Mouse (Mus musculus) bone marrow macrophage, adult 2 months (primary cell): ENCODE measurements around the gene Dalrd3. TPM values are rescaled to one million over a fixed set of nuclear protein-coding genes. Genes with fewer than 3 reads are reported as not detected.

ENCODE experiments used
- H3K27ac ChIP-seq: 2 replicates; pipeline ENCODE4 v1.5.1; 2012; ENCODE audit warnings: low read depth, low read length; ENCODE audit not compliant: insufficient read depth
- H3K4me1 ChIP-seq: 2 replicates; pipeline ENCODE4 v1.6.1; 2012; ENCODE audit warnings: low read length; ENCODE audit not compliant: control insufficient read depth, insufficient read depth
- H3K4me3 ChIP-seq: 2 replicates; pipeline ENCODE4 v1.5.1; 2012; ENCODE audit warnings: mild to moderate bottlenecking, low read length, moderate library complexity; ENCODE audit not compliant: insufficient read depth
- CTCF ChIP-seq: IDR thresholded peaks from 2 replicates; pipeline ENCODE4 v1.5.1; 2012; ENCODE audit warnings: low read depth, mild to moderate bottlenecking, low read length, moderate library complexity
- POLR2A ChIP-seq: IDR thresholded peaks from 2 replicates; pipeline ENCODE4 v1.6.1; 2012; ENCODE audit warnings: mild to moderate bottlenecking, low read depth, low read length, borderline replicate concordance
- polyA plus RNA-seq: library from polyadenylated mRNA; stranded (reverse); fragments of >200 nt; gene quantifications from 2 replicates; pipeline ENCODE4 v1.2.4, GENCODE M21; 2012; ENCODE audit not compliant: missing spikeins, insufficient read depth, insufficient read length

Gene Dalrd3
- polyA plus RNA-seq, 1 experiment, result 44.7 TPM

DNA sequence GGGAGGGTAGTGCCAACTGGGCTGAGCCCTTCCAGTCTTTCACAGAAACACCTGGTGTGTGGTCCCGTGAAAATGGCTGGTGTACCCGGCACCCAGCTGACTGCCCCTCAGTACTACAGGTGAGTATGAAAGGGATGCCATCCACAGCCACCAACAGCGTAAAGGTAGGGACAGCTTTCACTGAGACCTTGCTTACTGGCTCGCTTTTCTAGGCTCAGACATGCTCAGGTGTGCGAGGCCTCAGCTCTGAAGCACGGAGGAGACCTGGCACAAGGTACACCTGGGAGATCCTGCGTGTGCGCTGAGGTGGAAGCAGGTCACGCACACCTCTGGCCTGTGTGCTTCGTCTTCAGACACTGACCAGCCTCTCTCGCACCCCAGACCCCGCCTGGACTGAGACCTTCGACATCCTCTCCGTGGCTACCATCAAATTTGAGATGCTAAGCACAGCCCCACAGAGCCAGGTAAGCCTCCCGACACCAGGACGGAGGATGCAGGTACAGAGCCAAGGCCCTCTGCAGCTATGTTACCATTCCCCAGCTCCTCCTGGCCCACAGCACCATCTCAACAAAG is 1.8 kb downstream of the Dalrd3 start:
- TF ChIP-seq CTCF, result no peak
- no peak for TF ChIP-seq POLR2A
- peaks cover 10% of the 10 kb centered on the region for H3K4me1 ChIP-seq
- H3K4me3 ChIP-seq, result no peak overlapping the region
- no peak overlapping the region for H3K27ac ChIP-seq

DNA sequence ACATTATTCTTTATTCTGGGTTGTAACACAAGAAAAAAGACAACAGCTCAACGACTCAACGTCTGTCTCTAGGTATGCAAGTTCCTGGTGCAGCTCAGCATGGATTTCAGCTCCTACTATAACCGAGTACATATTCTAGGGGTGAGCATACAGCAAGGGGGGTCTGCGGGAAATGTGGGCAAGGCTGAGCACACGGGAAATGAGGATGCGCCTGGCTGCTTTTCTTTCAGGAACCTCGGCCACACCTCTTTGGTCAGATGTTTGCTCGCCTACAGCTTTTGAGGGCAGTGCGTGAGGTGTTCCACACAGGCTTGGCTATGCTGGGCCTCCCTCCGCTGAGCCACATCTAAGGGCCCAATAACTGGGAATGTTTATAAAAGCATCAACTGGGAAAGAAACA is 2.6 kb downstream of the Dalrd3 start:
- H3K27ac ChIP-seq, result no peak overlapping the region
- H3K4me1 ChIP-seq, result peaks cover 10% of the 10 kb centered on the region
- no peak for TF ChIP-seq POLR2A
- no peak for TF ChIP-seq CTCF
- no peak overlapping the region for H3K4me3 ChIP-seq

DNA sequence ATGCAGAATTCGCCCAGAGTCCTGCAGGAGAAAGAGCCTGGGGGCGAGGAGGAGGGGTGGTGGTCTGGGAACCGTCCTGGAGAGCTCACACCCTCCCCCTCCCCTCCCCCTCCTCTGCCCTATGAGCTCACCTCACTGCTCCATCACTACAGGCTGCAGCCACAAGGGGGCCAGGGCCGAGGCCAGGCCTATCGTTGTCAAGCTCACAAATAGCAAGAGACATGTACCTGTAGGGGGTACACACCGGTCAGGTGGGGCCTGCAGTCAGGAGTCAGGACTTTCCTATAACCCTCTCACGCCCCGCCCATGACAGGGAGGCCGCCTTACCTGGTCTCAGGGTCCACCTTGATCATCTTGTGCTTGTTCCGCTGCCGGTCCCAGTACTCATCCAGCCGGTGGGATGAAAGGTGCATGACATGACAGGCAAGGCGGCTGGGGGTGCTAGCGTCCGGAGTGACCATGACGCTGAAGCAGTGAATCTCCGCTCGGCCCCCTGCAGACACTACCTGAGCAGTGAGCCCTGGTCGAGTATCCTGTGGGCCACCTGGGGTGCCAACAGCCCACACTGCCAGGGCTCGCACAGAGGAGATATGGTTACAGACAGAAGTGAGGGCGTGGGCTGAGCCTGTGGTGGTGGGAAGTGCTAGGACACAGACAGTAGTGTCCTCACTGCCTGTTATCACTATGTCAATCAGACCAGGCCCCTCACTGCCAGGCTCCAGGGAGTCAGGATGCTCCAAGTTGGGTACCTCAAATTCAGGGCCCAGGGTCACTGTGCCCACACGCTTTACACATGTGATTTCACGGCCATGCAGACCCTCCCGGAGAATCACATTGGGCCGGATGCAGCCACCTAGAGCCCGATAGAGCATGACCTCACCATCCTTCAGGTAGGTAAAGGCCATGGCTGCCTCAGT is 4.3 kb downstream of the Dalrd3 start:
- Histone ChIP-seq H3K4me3 (no peak overlapping the region), H3K27ac (no peak overlapping the region), H3K4me1 (peaks cover 7% of the 10 kb centered on the region)
- TF ChIP-seq POLR2A, result no peak
- peak; percentile 30; the same call in 1 of the 2 replicates for TF ChIP-seq CTCF

DNA sequence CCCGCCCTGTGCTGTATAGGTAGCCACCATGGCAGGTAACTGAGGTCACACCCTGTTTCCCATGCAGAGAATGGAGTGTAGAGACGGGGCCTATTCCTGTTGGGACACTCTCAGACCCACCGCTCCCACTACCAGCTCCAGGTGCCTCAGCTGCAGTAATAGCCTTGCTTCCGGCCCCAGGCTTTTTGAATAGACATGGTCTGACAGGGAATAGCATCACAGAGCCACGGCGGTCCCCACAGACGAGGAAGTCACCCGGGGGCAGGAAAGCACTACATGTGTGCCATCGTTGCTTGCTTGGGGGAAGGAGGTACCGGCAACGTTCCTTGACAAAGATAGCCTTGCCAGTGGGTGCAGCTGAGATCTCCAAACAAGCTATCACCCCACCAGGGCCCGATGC is 5.2 kb downstream of the Dalrd3 start:
- TF ChIP-seq CTCF, result no peak
- TF ChIP-seq POLR2A, result no peak

DNA sequence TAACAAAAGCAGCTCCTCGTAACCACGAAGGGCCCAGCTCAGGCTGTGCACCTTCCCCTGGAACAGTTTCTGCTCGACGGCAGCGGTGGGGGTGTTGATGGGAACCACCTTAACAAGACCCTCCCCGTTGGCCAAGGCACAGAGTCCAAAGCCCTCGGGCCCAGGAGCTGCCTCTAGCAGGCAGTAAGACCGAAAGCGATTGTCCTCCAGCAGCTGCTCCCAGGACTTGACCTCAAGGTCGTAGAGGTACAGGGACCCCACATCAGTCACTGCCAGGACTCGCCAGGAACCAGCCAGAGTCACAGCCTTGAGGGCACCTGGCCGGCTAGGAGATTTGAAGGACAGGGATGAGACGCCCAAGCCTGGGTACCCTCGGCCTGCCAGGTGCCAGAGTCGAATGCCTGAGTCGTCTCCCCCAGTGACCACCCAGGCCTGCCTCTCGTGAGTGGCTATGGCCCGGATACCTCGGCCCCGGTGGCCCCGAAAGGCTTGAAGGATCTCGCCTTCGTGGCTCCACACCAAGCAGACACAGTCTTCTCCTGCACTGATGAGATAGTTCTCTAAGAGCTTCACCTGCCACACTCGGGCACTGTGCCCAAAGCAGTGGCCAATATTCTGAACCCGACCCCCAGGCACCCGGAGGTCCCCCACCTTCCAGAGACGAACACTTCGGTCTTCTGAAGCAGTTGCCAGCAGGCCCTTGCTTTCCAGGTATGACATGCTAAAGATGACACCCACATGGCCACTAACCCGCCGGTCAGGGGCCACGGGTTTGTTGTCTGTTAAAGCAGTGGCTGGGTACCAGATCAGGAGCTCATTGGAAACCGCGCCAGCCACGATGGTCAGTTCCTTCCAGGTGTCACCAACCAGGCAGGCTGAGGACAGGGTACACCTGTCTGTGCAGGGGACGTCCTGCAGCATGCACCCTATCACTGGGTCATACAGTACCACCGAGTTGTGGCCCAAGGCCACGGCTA is 5.9 kb downstream of the Dalrd3 start:
- TF ChIP-seq CTCF (no peak), POLR2A (no peak)
- H3K4me1 ChIP-seq, result peaks cover 5% of the 10 kb centered on the region
- H3K27ac ChIP-seq, result no peak overlapping the region
- H3K4me3 ChIP-seq, result no peak overlapping the region

More for the DNA sequence above, 5.2 kb downstream of the Dalrd3 start:
- no peak overlapping the region for H3K27ac ChIP-seq
- peaks cover 5% of the 10 kb centered on the region for H3K4me1 ChIP-seq
- H3K4me3 ChIP-seq, result no peak overlapping the region

DNA sequence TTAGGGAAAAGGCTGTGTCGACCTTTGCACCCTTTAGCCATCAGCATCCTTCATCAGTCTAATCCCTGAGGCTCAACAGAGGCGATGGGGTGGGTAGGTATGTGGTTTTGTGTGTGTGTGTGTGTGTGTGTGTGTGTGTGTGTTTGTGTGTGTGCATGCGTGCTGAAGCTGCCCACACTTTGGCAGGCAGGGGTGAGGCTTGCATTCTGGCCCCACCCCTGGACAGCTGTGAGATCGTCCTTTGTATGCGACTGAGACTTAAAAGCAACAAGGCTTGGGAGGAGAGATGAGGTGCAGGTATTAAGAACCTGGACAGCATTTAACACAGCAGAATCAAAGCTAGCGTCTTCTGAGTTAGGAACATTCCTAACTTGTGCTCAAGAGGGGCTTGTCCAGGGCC is 7.3 kb downstream of the Dalrd3 start:
- H3K27ac ChIP-seq, result no peak overlapping the region
- TF ChIP-seq POLR2A (no peak), CTCF (no peak)
- H3K4me3 ChIP-seq, result no peak overlapping the region
- peaks cover 5% of the 10 kb centered on the region for H3K4me1 ChIP-seq

DNA sequence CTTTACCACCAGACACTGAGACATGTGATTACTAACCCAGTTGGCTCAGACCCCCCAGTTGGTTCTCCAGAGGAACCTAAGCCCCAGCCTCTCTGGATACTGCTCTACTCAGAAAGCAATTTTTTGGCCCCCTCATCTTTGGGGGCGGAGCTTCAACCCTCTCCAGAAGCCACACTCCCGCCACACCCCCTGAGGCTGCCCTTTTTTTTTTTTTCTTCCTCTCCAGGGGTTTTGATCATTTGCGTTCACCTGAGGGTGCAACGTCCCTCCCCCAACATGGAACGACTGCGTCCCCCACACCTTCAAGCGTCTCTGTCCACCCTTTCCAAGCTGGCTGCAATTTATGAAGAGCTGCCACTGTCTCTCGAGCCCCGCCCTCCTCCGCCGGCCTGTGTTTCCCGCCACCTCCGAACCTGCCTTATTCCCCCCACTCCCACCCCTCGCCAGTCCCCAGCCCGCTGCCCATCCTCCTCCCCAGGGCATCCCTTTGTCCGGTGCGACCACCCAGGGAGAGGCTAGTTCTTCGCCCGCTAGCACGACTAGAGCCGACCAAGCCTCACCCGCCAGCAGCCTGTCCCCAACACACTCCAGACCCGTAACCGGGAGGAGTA is 8.4 kb downstream of the Dalrd3 start:
- peaks cover 5% of the 10 kb centered on the region for H3K4me1 ChIP-seq
- TF ChIP-seq CTCF (no peak), POLR2A (no peak)
- peak overlapping the region; percentile 68 for H3K4me3 ChIP-seq
- H3K27ac ChIP-seq, result no peak overlapping the region

DNA sequence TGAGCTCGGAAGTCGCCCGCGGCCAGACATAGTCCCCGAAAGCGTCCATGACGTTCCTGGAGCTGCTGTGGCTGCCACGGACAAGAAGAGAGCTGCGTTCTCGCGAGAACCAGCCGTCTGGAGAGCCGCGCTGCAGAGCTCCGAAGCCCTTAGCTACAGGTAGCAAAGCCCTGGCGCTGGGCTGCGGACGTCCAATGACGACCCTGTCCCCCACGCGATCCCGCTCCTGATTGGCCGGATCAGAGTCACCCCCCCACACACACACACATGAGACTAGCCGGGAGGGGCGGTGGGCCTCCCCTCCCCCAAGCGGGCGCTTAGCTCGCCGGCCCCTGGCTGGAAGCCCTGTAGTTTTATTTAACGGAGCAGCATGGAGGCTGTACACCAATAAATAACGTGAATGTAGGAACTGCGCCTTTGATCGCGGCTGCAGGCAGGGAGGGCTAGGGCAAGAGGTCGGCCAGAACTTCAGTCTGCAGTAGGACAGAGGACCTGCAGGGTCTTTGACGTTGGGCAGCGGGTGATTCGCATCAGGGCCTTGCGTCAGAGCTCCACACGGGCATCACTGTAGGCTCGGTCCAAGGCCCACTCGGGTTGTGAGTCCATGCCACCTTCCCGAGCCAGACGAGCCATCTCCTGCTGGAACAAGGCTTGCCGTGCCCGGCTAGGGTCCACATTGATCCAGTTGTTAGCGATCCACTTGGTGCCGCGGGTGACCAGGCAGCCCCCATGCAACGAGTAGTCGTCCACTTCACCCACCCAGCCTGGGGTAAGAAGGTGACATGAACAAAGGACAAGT is 9.1 kb downstream of the Dalrd3 start, which contains the start of gene Wdr6:
Wdr6 (minus strand) TSS at position 195 of the 799 bp plus-strand sequence.
- no peak for TF ChIP-seq CTCF
- TF ChIP-seq POLR2A, result no peak
- Histone ChIP-seq H3K27ac (peak within 1 kb of the TSS; percentile 4), H3K4me3 (peak within 1 kb of the TSS; percentile 68), H3K4me1 (peaks cover 5% of the 10 kb centered on the region)
